Mouse (Mus musculus) mammary gland, adult 2 months (tissue): ENCODE data around the gene Gm16442. TPM values are rescaled to one million over a fixed set of nuclear protein-coding genes. Genes with fewer than 3 reads are reported as not detected.

Experiments
- polyA plus RNA-seq: library from polyadenylated mRNA; depleted of rRNA; stranded (reverse); fragments of >200 nt; gene quantifications from 2 replicates; pipeline ENCODE4 v1.2.3, GENCODE M21; 2012; ENCODE audit warnings: low replicate concordance; rRNA removed

Gm16442 gene
- not detected in 2 replicates for polyA plus RNA-seq

GRCm38 (mm10) chr7:20122479-20122878 lies at the start of gene Gm16442:
Gene Gm16442 (minus strand): TSS chr7:20122579.

GRCm38 (mm10) chr7:20168277-20168676 lies 45.9 kb upstream of the Gm16442 start, which contains the start of gene Vmn1r94:
Gene Vmn1r94 (minus strand): TSS chr7:20168377.

GRCm38 (mm10) chr7:20138988-20139387 lies 16.6 kb upstream of the Gm16442 start, which contains the start of gene Vmn1r93:
Gene Vmn1r93 (minus strand): TSS chr7:20139088.

GRCm38 (mm10) chr7:20099380-20099779 lies 23.0 kb downstream of the Gm16442 start, which contains the start of gene Vmn1r91:
Gene Vmn1r91 (plus strand): TSS chr7:20099680.

Other genes starting within 250 kb of the Gm16442 start
- 0.12 and 0.65 TPM in 2 replicates for gene Ceacam19, start 234.6 kb downstream of the Gm16442 start, polyA plus RNA-seq
- gene Pvr, start 201.4 kb downstream of the Gm16442 start, polyA plus RNA-seq = 12.9 and 18.0 TPM in 2 replicates
- gene Igsf23, start 171.8 kb downstream of the Gm16442 start, polyA plus RNA-seq = 1.3 and 2.0 TPM in 2 replicates
- 0.13 and 0.19 TPM in 2 replicates for gene Ceacam20, start 157.2 kb downstream of the Gm16442 start, polyA plus RNA-seq
- gene Nlrp9b, start 131.1 kb downstream of the Gm16442 start, polyA plus RNA-seq = 0.10 TPM in 1 of 2 replicates, not detected in the other
- gene Vmn1r91, start 22.9 kb downstream of the Gm16442 start, polyA plus RNA-seq = not detected in 2 replicates
- not detected in 2 replicates for gene Vmn1r93, start 16.5 kb upstream of the Gm16442 start, polyA plus RNA-seq
- not detected in 2 replicates for gene Vmn1r94, start 45.8 kb upstream of the Gm16442 start, polyA plus RNA-seq
- gene Vmn1r95, start 71.1 kb upstream of the Gm16442 start, polyA plus RNA-seq = not detected in 2 replicates
- gene Gm6164, start 83.0 kb upstream of the Gm16442 start, polyA plus RNA-seq = not detected in 2 replicates
- gene Gm4498, start 111.2 kb upstream of the Gm16442 start, polyA plus RNA-seq = not detected in 2 replicates
- gene Gm5890, start 140.3 kb upstream of the Gm16442 start, polyA plus RNA-seq = not detected in 2 replicates
- gene Gm4133, start 211.5 kb upstream of the Gm16442 start, polyA plus RNA-seq = not detected in 2 replicates